Comparison of ENCODE assay signal across 8 mouse cellular contexts in the genomic region with DNA sequence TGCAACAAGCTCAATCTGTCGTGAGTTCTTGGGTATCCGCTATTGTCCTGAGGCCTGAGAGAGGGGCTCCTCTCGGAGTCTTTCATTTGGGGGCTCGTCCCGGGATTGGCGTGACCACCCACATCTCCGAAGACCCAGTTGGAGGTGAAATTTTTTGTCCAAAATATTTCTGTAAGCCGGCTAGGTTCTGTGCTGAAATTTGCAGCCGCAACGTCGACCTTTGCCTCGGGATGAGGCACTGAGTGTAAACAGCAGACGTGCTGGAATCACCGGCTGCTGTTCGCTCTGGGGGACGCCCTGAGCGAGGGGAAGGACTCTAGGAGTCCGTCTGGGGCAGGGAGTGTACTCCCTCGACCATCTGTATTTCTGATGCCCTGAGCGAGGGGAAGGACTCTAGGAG. TPM values are rescaled to one million over a fixed set of nuclear protein-coding genes. Genes with fewer than 3 reads are reported as not detected.
DNase-seq lines count a peak whose midpoint lies in the region; ATAC-seq and TF ChIP-seq lines count a peak whose summit lies in the region.
"Not testable (repeated sequence)": the region's sequence is repeated elsewhere in the genome, so short reads cannot be mapped to it uniquely, and the experiment has no call there.

No protein-coding gene starts in this region.

- not testable (repeated sequence) for H3K4me1 ChIP-seq in hindbrain, embryonic 11.5 days (replicated peaks; ENCODE audit: control insufficient read depth, insufficient read depth, low read length); intestine, postnatal 0 days (replicated peaks; ENCODE audit: control insufficient read depth, insufficient read depth, low read length); limb, embryonic 13.5 days; lung, embryonic 14.5 days (ENCODE audit: insufficient read depth); midbrain, embryonic 15.5 days; stomach, embryonic 16.5 days (ENCODE audit: control insufficient read depth, insufficient read depth, low read length)

- DNase-seq in embryo, embryonic 11 days: peak; percentile 7
- peak; percentile 3 for DNase-seq in gastrocnemius, postnatal 10 days
- peak; percentile 5 for DNase-seq in hindbrain, embryonic 11.5 days (ENCODE audit: low spot score)
- DNase-seq in lung, embryonic 14.5 days: peak; percentile 15

- H3K36me3 ChIP-seq in hindbrain, embryonic 11.5 days (ENCODE audit: control insufficient read depth, insufficient read depth, low read length); intestine, postnatal 0 days (ENCODE audit: control insufficient read depth, insufficient read depth); limb, embryonic 13.5 days; lung, embryonic 14.5 days (ENCODE audit: insufficient read depth); midbrain, embryonic 15.5 days (replicated peaks); stomach, embryonic 16.5 days (ENCODE audit: control insufficient read depth, insufficient read depth, low read length): not testable (repeated sequence)

- not testable (repeated sequence) for H3K9me3 ChIP-seq in hindbrain, embryonic 11.5 days (ENCODE audit: control insufficient read depth, low read length); intestine, postnatal 0 days (ENCODE audit: control insufficient read depth); limb, embryonic 13.5 days; lung, embryonic 14.5 days (ENCODE audit: low read depth, low read length); midbrain, embryonic 15.5 days; stomach, embryonic 16.5 days (replicated peaks; ENCODE audit: control insufficient read depth, low read length)

- H3K4me2 ChIP-seq in hindbrain, embryonic 11.5 days (replicated peaks; ENCODE audit: low read depth, low read length): peak overlapping the region; percentile 19; the same call in 1 of the 2 replicates
- H3K4me2 ChIP-seq in intestine, postnatal 0 days (replicated peaks; ENCODE audit: low read depth): peak overlapping the region; percentile 46
- H3K4me2 ChIP-seq in limb, embryonic 13.5 days (replicated peaks): peak overlapping the region; percentile 41
- 0 out of 2 replicates have a peak overlapping the region, but pooled peaks have one; percentile 20 for H3K4me2 ChIP-seq in lung, embryonic 14.5 days
- peak overlapping the region; percentile 25; the same call in 1 of the 2 replicates for H3K4me2 ChIP-seq in midbrain, embryonic 15.5 days
- peak overlapping the region; percentile 34 for H3K4me2 ChIP-seq in stomach, embryonic 16.5 days (ENCODE audit: low read depth, low read length)

- H3K9ac ChIP-seq in hindbrain, embryonic 11.5 days (ENCODE audit: low read depth, low read length); intestine, postnatal 0 days (ENCODE audit: low read depth, low read length); limb, embryonic 13.5 days; lung, embryonic 14.5 days; midbrain, embryonic 15.5 days; stomach, embryonic 16.5 days (ENCODE audit: low read length): not testable (repeated sequence)

- WGBS in hindbrain, embryonic 11.5 days: 23% methylated on average over 19 of the region's 20 CpGs
- WGBS in intestine, postnatal 0 days: 29% methylated on average over 19 of the region's 20 CpGs
- 33% methylated on average over 20 of the region's 20 CpGs for WGBS in limb, embryonic 13.5 days
- 25% methylated on average over 20 of the region's 20 CpGs for WGBS in lung, embryonic 14.5 days
- WGBS in midbrain, embryonic 15.5 days: 36% methylated on average over 20 of the region's 20 CpGs
- WGBS in stomach, embryonic 16.5 days: 23% methylated on average over 20 of the region's 20 CpGs

- H3K27ac ChIP-seq in hindbrain, embryonic 11.5 days (ENCODE audit: low read depth, low read length); intestine, postnatal 0 days (ENCODE audit: low read depth, low read length); limb, embryonic 13.5 days; lung, embryonic 14.5 days (ENCODE audit: low read depth); midbrain, embryonic 15.5 days; stomach, embryonic 16.5 days (ENCODE audit: low read length): not testable (repeated sequence)

- not testable (repeated sequence) for H3K4me3 ChIP-seq in hindbrain, embryonic 11.5 days (ENCODE audit: low read depth, low read length); intestine, postnatal 0 days (ENCODE audit: low read depth, low read length); limb, embryonic 13.5 days; lung, embryonic 14.5 days (ENCODE audit: low read depth, low read length); midbrain, embryonic 15.5 days; stomach, embryonic 16.5 days (replicated peaks; ENCODE audit: low read length)

- ATAC-seq in hindbrain, embryonic 11.5 days (ENCODE audit: low FRiP score); intestine, postnatal 0 days; limb, embryonic 13.5 days (ENCODE audit: low FRiP score, low read depth); lung, embryonic 14.5 days (ENCODE audit: insufficient read depth); midbrain, embryonic 15.5 days (replicated peaks); stomach, embryonic 16.5 days (ENCODE audit: insufficient read depth, low FRiP score): not testable (repeated sequence)

- H3K27me3 ChIP-seq in hindbrain, embryonic 11.5 days (ENCODE audit: control insufficient read depth, insufficient read depth, low read length); intestine, postnatal 0 days (replicated peaks; ENCODE audit: control insufficient read depth, insufficient read depth, low read length); limb, embryonic 13.5 days; lung, embryonic 14.5 days (ENCODE audit: insufficient read depth, low read length); midbrain, embryonic 15.5 days (replicated peaks); stomach, embryonic 16.5 days (ENCODE audit: control insufficient read depth, insufficient read depth, low read length): not testable (repeated sequence)

- TF ChIP-seq CTCF in intestine, postnatal 0 days (IDR thresholded peaks at IDR 0.05; ENCODE audit: low read depth); lung, embryonic 14.5 days (IDR thresholded peaks at IDR 0.05; ENCODE audit: low read depth): not testable (repeated sequence)

RNA-seq across cellular contexts. Expression of a gene that starts 29.2 kb away (rescaled TPM):
- total RNA-seq in gastrocnemius, postnatal 10 days (2021): 10 to 100 TPM; 92.1 to 97.4 TPM
- 92.4 and 96.6 TPM in 2 replicates for polyA plus RNA-seq in hindbrain, embryonic 11.5 days (2014; fragmentation: Nextera tagmentation; extraction: Ambion mirVana)
- 329 and 355 TPM in 2 replicates for polyA plus RNA-seq in intestine, postnatal 0 days (2015; fragmentation: Nextera tagmentation; extraction: Ambion mirVana)
- polyA plus RNA-seq in limb, embryonic 13.5 days (2015; fragmentation: Nextera tagmentation; extraction: Ambion mirVana): 109 and 115 TPM in 2 replicates
- polyA plus RNA-seq in lung, embryonic 14.5 days (2014; fragmentation: Nextera tagmentation; extraction: Ambion mirVana): 143 and 157 TPM in 2 replicates
- polyA plus RNA-seq in midbrain, embryonic 15.5 days (2015; fragmentation: Nextera tagmentation; extraction: Ambion mirVana): 52.0 and 53.6 TPM in 2 replicates
- 182 and 184 TPM in 2 replicates for polyA plus RNA-seq in stomach, embryonic 16.5 days (2015; fragmentation: Nextera tagmentation; extraction: Ambion mirVana)
